Mouse (Mus musculus) midbrain, embryonic 11.5 days (tissue): Measurements from ENCODE around the gene Prrt2. TPM values are rescaled to one million over a fixed set of nuclear protein-coding genes. Genes with fewer than 3 reads are reported as not detected.

Experiments used
- ATAC-seq: fragments of 200-750 bp; cut with Nextera tagmentation; 2 replicates; pipeline ENCODE4 v1.8.0; 2017; ENCODE audit warnings: moderate TSS enrichment, moderate library complexity; ENCODE audit not compliant: low FRiP score
- DNase-seq: peaks from one replicate; pipeline ENCODE4 v3.0.0; 2015; ENCODE audit warnings: low spot score; ENCODE audit errors: missing footprints
- H3K27ac ChIP-seq: fragments of 300-500 bp; sonication (generic); 2 replicates; pipeline ENCODE4 v1.5.1; 2014; ENCODE audit warnings: low read depth, low read length
- H3K27me3 ChIP-seq: fragments of 300-500 bp; sonication (generic); 2 replicates; pipeline ENCODE4 v1.6.1; 2014; ENCODE audit warnings: mild to moderate bottlenecking, low read length, moderate library complexity, mixed read lengths; ENCODE audit not compliant: control insufficient read depth, insufficient read depth
- H3K36me3 ChIP-seq: fragments of 300-500 bp; sonication (generic); 2 replicates; pipeline ENCODE4 v1.6.1; 2014; ENCODE audit warnings: mild to moderate bottlenecking, low read length, moderate library complexity, mixed read lengths; ENCODE audit not compliant: control insufficient read depth, insufficient read depth
- H3K4me1 ChIP-seq: fragments of 300-500 bp; sonication (generic); 2 replicates; pipeline ENCODE4 v1.6.1; 2014; ENCODE audit warnings: low read length; ENCODE audit not compliant: control insufficient read depth, insufficient read depth
- H3K4me2 ChIP-seq: fragments of 300-500 bp; sonication (generic); 2 replicates; pipeline ENCODE4 v1.6.1; 2014; ENCODE audit warnings: mild to moderate bottlenecking, moderate library complexity
- H3K4me3 ChIP-seq: fragments of 300-500 bp; sonication (generic); 2 replicates; pipeline ENCODE4 v1.5.1; 2014; ENCODE audit warnings: low read depth, low read length
- H3K9ac ChIP-seq: fragments of 300-500 bp; sonication (generic); 2 replicates; pipeline ENCODE4 v1.6.1; 2014; ENCODE audit warnings: low read length
- H3K9me3 ChIP-seq: fragments of 300-500 bp; sonication (generic); 2 replicates; pipeline ENCODE4 v1.6.1; 2016; ENCODE audit warnings: low read length; ENCODE audit not compliant: control insufficient read depth
- WGBS: fragments of 180-500 bp; shearing (Covaris S2); extraction: QIAGEN DNeasy Blood & Tissue Kit; methylation state at CpG from one replicate; pipeline ENCODE4 v1.1.7; 2014; 5-methylcytosine and 5-hydroxymethylcytosine counted together
- polyA plus RNA-seq: library from polyadenylated mRNA; unstranded; fragments of >200 nt; fragmentation: Nextera tagmentation; extraction: Ambion mirVana; gene quantifications from 2 replicates; pipeline ENCODE4 v1.2.1, GENCODE M21; 2014

The Prrt2 gene
- polyA plus RNA-seq, 1 experiment from 2014 or later, result 2.6 TPM

DNA sequence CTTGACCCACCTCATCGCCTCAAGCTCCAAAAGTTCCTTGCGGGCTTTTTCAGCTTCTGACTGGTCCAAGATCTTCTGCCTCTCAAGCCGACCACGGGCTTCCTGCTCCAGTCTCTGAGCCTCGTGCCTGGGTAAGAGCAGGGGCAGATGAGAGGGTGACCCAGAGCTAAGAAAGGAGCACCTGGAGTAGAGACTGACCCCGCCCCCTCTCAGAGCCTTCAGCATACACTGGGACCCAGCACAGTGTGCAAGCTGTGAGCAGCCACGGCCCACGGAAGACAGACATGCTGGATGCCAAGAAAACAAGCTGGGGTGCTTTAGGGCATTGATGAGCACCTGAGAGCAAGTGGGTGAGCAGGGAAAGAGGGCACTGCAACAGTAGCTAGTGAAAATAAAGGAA lies 32.2 kb downstream of the Prrt2 start:
- DNase-seq, result no peak
- H3K27ac ChIP-seq, result no peak overlapping the region

DNA sequence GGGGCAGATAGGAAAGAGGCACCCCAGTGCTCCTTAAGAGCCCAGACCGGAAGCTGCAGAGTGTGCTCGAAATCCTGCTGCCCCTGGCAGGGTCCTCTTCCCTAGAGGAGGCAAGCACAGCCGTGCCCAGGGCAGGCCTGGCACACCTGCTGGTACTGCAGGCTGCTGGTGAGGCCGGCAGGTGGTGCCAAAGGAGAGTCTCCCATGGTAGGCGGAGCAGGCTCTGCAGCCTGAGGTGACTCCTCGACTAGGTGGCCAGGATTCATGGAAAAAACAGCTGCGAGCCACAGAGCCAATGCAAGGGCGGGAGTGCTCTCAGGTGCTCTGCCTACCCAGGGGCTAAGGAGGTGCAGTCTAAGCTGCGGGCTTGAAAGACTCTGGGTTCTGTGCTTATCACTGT lies 34.7 kb downstream of the Prrt2 start:
- no peaks in the 10 kb centered on the region for H3K27me3 ChIP-seq
- H3K9me3 ChIP-seq, result no peaks in the 10 kb centered on the region
- no peak overlapping the region for H3K27ac ChIP-seq
- 51% methylated on average over 9 of the region's 9 CpGs for WGBS
- H3K4me2 ChIP-seq, result no peak overlapping the region
- H3K4me1 ChIP-seq, result no peaks in the 10 kb centered on the region
- DNase-seq (no peak), ATAC-seq (no peak)
- H3K9ac ChIP-seq, result no peak overlapping the region
- no peaks in the 10 kb centered on the region for H3K36me3 ChIP-seq
- H3K4me3 ChIP-seq, result no peak overlapping the region

More for the DNA sequence above, 32.2 kb downstream of the Prrt2 start:
- Histone ChIP-seq H3K36me3 (no peaks in the 10 kb centered on the region), H3K4me2 (no peak overlapping the region), H3K27me3 (no peaks in the 10 kb centered on the region), H3K4me1 (no peaks in the 10 kb centered on the region), H3K4me3 (no peak overlapping the region), H3K9ac (no peak overlapping the region), H3K9me3 (no peaks in the 10 kb centered on the region)
- 70% methylated on average over 8 of the region's 8 CpGs for WGBS
- no peak for ATAC-seq

DNA sequence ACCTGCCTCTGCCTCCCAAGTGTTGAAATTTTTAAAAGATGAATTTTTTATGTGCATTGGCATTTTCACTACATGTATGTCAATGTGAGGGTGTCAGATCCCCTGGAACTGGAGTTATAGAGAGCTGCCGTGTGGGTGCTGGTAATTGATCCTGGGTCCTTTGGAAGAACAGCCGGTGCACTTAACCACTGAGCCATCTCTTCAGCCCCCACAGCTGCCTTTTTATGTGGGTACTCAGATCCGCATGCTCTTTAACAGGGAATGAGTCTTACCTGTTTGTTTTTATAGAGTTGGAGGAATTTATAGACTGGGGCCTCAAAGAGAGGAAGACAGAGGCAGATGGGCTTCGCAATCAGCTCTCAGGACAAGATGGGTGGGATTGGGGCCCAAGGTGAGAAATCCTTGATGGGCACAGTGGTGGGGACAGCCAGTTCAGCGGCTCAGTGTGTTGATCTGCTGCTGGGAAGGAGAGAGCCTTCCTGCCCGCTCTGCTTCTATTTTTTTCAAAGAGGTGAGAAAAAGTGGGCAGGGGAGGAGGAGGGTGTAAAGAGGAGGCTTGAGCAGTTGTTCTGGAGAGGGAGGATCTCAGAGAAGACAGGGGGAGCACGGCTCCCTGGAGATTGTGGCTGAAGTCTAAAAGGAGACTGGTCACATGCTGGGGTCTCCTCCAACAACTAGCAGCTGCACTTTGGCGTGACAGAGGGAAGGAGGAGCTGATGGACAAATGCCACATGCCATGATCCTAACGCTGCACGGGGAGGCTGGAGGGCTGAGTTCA lies 36.2 kb downstream of the Prrt2 start:
- H3K27me3 ChIP-seq, result no peaks in the 10 kb centered on the region
- ATAC-seq (no peak), DNase-seq (no peak)
- no peak overlapping the region for H3K4me2 ChIP-seq
- WGBS, result 61% methylated on average over 10 of the region's 10 CpGs
- no peak overlapping the region for H3K9ac ChIP-seq
- peaks cover 4% of the 10 kb centered on the region for H3K36me3 ChIP-seq
- H3K4me3 ChIP-seq, result no peak overlapping the region
- no peaks in the 10 kb centered on the region for H3K4me1 ChIP-seq
- no peaks in the 10 kb centered on the region for H3K9me3 ChIP-seq
- H3K27ac ChIP-seq, result no peak overlapping the region

DNA sequence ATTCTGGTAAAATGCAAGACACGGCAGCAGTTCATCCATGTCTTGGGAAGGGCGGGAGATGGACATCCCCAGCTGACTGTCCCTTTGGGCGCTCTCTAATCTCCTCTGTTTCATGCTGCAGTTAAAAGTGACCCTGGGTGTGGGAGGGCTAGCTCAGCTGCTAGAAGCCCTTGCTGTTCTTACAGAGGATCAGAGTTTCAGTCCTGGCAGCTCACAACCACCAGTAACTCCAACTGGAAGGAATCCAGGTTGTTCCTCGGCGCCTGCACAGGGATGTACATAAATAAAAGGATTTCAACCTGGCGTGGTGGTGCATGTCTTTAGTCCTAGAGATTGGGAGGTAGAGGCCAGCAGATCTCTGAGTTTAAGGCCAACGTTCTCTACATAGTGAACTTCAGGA lies 37.9 kb downstream of the Prrt2 start:
- Histone ChIP-seq H3K27me3 (no peaks in the 10 kb centered on the region), H3K4me2 (no peak overlapping the region), H3K9me3 (no peaks in the 10 kb centered on the region), H3K9ac (no peak overlapping the region), H3K4me3 (no peak overlapping the region), H3K4me1 (no peaks in the 10 kb centered on the region), H3K27ac (no peak overlapping the region), H3K36me3 (peaks cover 11% of the 10 kb centered on the region)
- ATAC-seq (no peak), DNase-seq (no peak)
- 85% methylated on average over 7 of the region's 7 CpGs for WGBS

DNA sequence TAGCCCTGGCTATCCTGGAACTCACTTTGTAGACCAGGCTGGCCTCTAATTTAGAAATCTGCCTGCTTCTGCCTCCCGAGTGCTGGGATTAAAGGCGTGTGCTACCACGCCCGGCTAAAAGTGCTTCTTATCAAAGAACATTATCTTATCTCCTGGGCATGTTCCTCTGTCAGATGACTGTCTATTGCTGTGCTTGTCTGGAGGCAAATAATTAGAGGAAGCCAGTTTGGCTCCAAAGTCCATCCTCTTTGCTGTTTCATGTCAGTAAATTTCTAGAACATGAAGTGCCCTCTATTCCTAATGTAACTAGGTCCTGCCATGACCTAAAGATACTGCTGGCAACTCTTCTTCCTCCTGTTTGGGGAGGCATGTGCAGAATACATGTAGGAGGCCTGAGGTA lies 39.0 kb downstream of the Prrt2 start:
- H3K4me3 ChIP-seq, result no peak overlapping the region
- no peak for ATAC-seq

DNA sequence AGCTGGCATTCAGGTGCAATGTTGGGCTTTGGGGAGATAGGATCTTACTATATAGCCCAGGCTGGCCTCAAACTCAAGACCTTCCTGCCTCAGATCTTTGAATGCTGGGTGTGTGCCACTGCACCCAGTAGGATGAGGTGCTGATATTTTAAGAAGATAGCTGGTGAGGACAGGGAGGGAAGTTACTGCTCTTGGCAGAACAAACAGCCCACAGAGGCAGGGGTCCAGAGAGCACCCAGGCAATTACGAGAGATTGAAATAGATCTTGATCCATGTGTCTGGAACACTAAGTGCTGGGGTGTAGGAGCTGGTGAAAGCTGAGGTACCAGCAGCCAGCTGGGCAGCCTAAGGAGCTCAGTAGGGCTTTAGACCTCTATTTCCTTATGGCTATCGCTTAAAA lies 39.4 kb downstream of the Prrt2 start:
- H3K9ac ChIP-seq, result no peak overlapping the region
- DNase-seq (no peak), ATAC-seq (no peak)
- no peaks in the 10 kb centered on the region for H3K27me3 ChIP-seq
- no peaks in the 10 kb centered on the region for H3K9me3 ChIP-seq
- peaks cover 11% of the 10 kb centered on the region for H3K36me3 ChIP-seq
- no peak overlapping the region for H3K4me2 ChIP-seq
- peaks cover 4% of the 10 kb centered on the region for H3K4me1 ChIP-seq
- H3K27ac ChIP-seq, result no peak overlapping the region
- WGBS, result 82% methylated on average over 2 of the region's 2 CpGs
- H3K4me3 ChIP-seq, result no peak overlapping the region

More for the DNA sequence above, 39.0 kb downstream of the Prrt2 start:
- H3K9me3 ChIP-seq, result no peaks in the 10 kb centered on the region
- peaks cover 2% of the 10 kb centered on the region for H3K4me1 ChIP-seq
- H3K9ac ChIP-seq, result no peak overlapping the region
- no peak overlapping the region for H3K4me2 ChIP-seq
- no peak overlapping the region for H3K27ac ChIP-seq
- H3K27me3 ChIP-seq, result no peaks in the 10 kb centered on the region
- 87% methylated on average over 4 of the region's 4 CpGs for WGBS
- H3K36me3 ChIP-seq, result peaks cover 11% of the 10 kb centered on the region
- DNase-seq, result no peak

DNA sequence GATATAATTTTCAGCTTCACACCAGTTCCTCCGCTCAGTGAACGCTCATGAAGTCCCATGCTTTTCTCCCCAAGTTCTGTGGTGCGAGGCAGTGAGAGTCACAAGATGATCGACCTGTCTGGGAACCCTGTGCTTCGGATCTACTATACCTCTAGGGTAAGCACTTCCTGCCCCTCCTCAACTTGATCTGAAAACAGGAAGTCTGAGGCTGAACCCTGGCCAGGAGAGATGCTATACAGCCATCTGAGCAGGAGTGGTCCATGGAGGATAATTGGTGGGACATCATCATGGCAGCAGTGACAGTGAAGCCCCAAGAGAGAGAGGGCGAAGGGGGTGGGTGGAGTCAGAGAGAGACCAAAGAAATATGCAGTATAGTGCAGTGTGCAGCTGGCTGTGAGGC lies 42.2 kb downstream of the Prrt2 start:
- peaks cover 8% of the 10 kb centered on the region for H3K4me1 ChIP-seq
- no peak overlapping the region for H3K4me2 ChIP-seq
- H3K9me3 ChIP-seq, result no peaks in the 10 kb centered on the region
- no peak for DNase-seq
- no peak overlapping the region for H3K27ac ChIP-seq
- no peak overlapping the region for H3K9ac ChIP-seq
- H3K36me3 ChIP-seq, result peaks cover 11% of the 10 kb centered on the region
- H3K4me3 ChIP-seq, result no peak overlapping the region
- WGBS, result 95% methylated on average over 6 of the region's 6 CpGs
- H3K27me3 ChIP-seq, result no peaks in the 10 kb centered on the region
- ATAC-seq, result no peak

DNA sequence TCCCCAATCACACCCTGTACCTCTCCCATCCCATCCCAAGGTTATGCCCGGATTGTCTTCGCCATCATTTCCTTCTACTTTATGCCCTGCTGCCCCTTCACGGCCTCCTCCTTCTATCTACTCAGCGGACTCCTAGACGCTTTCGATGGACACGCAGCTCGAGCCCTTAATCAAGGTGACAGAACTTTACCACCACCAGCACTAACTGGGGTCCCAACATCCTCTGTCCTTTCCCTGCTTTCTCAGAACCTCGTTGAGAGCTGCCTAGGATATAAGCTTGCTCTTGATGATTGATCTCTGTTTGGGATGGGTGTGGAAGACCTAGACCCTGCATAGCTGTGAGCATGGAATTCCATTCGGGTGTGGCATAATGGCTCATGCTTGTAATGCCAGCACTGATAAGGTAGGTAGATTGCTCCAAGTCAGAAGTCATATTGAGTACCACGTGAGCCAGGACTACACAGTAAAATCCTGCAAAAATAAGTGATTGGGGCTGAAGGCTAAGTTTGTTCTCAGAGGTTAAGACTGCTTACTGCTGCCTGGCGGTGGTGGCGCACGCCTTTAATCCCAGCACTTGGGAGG lies 44.0 kb downstream of the Prrt2 start:
- H3K4me3 ChIP-seq, result peak overlapping the region; percentile 76

More for the DNA sequence above, 44.0 kb downstream of the Prrt2 start:
- no peak overlapping the region; the same call in 1 of the 2 replicates for H3K27ac ChIP-seq
- peaks cover 8% of the 10 kb centered on the region for H3K4me1 ChIP-seq
- H3K27me3 ChIP-seq, result no peaks in the 10 kb centered on the region
- DNase-seq, result no peak
- peak overlapping the region; percentile 89 for H3K9ac ChIP-seq
- H3K9me3 ChIP-seq, result no peaks in the 10 kb centered on the region
- 31% methylated on average over 14 of the region's 14 CpGs for WGBS
- H3K4me2 ChIP-seq, result peak overlapping the region; percentile 85
- H3K36me3 ChIP-seq, result peaks cover 11% of the 10 kb centered on the region
- ATAC-seq, result peak; percentile 3; the same call in 1 of the 2 replicates
